Mouse (Mus musculus) neural tube, embryonic 11.5 days (tissue): Measurements from ENCODE around the gene Rora. TPM values are rescaled to one million over a fixed set of nuclear protein-coding genes. Genes with fewer than 3 reads are reported as not detected.
"Not testable (repeated sequence)": the region's sequence is repeated elsewhere in the genome, so short reads cannot be mapped to it uniquely, and the experiment has no call there.

ENCODE experiments used
- ATAC-seq: fragments of 200-750 bp; cut with Nextera tagmentation; 2 replicates; pipeline ENCODE4 v1.8.0; 2017; ENCODE audit warnings: moderate number of reproducible peaks, mild to moderate bottlenecking, moderate TSS enrichment, moderate library complexity; ENCODE audit not compliant: insufficient read depth, low FRiP score, low TSS enrichment
- DNase-seq: peaks from one replicate; pipeline ENCODE4 v3.0.0-alpha.2; 2015; ENCODE audit warnings: low spot score
- H3K27ac ChIP-seq: fragments of 300-500 bp; sonication (generic); 2 replicates; pipeline ENCODE4 v1.5.1; 2014; ENCODE audit warnings: low read depth, mild to moderate bottlenecking, low read length
- H3K27me3 ChIP-seq: fragments of 300-500 bp; sonication (generic); 2 replicates; pipeline ENCODE4 v1.6.1; 2014; ENCODE audit warnings: mild to moderate bottlenecking, low read length, mixed read lengths; ENCODE audit not compliant: control insufficient read depth, insufficient read depth
- H3K36me3 ChIP-seq: fragments of 300-500 bp; sonication (generic); 2 replicates; pipeline ENCODE4 v1.6.1; 2014; ENCODE audit warnings: mild to moderate bottlenecking, low read length, moderate library complexity, mixed read lengths; ENCODE audit not compliant: control insufficient read depth, insufficient read depth
- H3K4me1 ChIP-seq: fragments of 300-500 bp; sonication (generic); 2 replicates; pipeline ENCODE4 v1.6.1; 2014; ENCODE audit warnings: low read length, mixed read lengths; ENCODE audit not compliant: control insufficient read depth, insufficient read depth
- H3K4me2 ChIP-seq: fragments of 300-500 bp; sonication (generic); 2 replicates; pipeline ENCODE4 v1.6.1; 2014; ENCODE audit warnings: low read depth, mild to moderate bottlenecking, moderate library complexity
- H3K4me3 ChIP-seq: fragments of 300-500 bp; sonication (generic); 2 replicates; pipeline ENCODE4 v1.5.1; 2014; ENCODE audit warnings: low read depth, low read length
- H3K9ac ChIP-seq: fragments of 300-500 bp; sonication (generic); 2 replicates; pipeline ENCODE4 v1.6.1; 2014; ENCODE audit warnings: mild to moderate bottlenecking, low read length
- H3K9me3 ChIP-seq: fragments of 300-500 bp; sonication (generic); 2 replicates; pipeline ENCODE4 v1.6.1; 2016; ENCODE audit warnings: low read length; ENCODE audit not compliant: control insufficient read depth
- WGBS: fragments of 180-500 bp; shearing (Covaris S2); extraction: QIAGEN DNeasy Blood & Tissue Kit; methylation state at CpG from one replicate; pipeline ENCODE4 v1.1.7; 2014; 5-methylcytosine and 5-hydroxymethylcytosine counted together
- polyA plus RNA-seq: library from polyadenylated mRNA; unstranded; fragments of >200 nt; fragmentation: Nextera tagmentation; extraction: Ambion mirVana; gene quantifications from 2 replicates; pipeline ENCODE4 v1.2.1, GENCODE M21; 2014

Rora gene
- polyA plus RNA-seq, 1 experiment from 2014 or later: 3.2 TPM

DNA sequence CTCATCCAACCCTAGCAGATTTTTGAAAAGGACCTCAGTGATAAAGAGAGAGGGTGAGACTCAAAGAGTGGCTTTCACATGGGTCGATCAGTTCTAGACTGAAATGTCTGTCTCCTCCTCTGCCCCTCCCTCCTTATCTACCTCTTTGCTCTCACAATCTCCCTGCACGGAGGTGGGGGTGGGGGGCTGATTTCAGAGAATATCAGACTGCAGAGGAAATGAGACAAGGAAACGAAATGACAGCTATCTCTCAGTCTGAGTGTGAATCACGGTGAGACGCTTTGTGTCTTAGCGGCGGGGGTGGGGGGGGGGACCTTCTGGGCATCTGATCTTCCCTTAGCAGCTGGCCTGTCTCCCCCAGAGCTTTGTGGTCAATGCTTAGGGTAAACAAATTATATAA is 419.7 kb downstream of the Rora start:
- H3K36me3 ChIP-seq: no peaks in the 10 kb centered on the region
- H3K9me3 ChIP-seq: no peaks in the 10 kb centered on the region
- no peak overlapping the region for H3K4me3 ChIP-seq
- H3K9ac ChIP-seq: no peak overlapping the region
- H3K4me1 ChIP-seq: no peaks in the 10 kb centered on the region
- H3K4me2 ChIP-seq: no peak overlapping the region
- ATAC-seq: no peak
- H3K27me3 ChIP-seq: no peaks in the 10 kb centered on the region
- 83% methylated on average over 7 of the region's 7 CpGs for WGBS
- no peak for DNase-seq
- no peak overlapping the region for H3K27ac ChIP-seq

GRCm38 (mm10) chr9:69084086-69084719 is 430.6 kb downstream of the Rora start:
- ATAC-seq: no peak
- no peak overlapping the region for H3K9ac ChIP-seq

DNA sequence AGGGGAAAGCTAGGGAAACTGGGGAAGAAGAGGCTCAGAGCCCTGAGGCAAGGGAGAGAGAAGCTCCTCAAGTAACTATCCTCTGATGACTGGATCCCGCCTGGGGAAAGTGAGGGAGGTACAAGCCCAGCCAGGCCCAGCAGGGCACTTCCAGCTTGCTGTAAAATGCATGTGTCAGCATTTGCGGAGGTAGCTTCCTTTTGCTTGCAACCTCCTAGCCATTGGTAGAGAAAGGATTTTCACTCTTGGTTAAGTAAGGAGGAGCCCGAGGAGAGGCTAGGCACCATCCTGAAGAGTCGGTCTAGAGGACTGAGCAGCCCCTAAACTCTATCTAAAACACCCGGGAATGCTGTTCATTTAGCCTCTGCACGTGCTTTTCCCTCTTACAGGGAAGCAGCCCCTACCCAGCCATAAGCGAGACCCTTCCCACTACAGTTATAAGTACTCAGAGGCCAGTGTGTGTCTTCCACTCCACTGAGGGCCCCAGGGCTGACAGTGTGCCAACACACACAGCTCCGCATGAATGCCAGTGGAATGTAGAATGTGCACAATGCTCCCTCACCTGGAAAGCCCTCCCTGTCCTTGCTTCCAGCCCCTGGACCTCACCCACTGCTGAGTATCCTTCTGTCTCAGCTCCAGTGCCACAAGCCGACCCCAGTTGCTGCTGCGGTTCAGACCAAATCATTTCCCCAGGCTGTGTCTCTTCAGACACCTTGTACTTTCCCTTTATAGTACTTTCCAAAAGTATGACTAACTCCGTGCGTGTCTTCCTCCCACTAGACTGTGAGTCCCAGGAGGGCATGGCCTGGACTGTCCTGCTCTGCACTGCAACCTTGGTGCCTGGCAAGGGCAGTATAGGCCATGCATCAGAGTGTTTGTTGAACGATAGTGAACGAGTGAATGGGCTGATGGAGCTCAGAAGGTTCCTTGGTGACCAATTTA is 431.4 kb downstream of the Rora start:
- H3K4me3 ChIP-seq: no peak overlapping the region
- H3K9me3 ChIP-seq: no peaks in the 10 kb centered on the region
- peaks cover 9% of the 10 kb centered on the region; the same call in 1 of the 2 replicates for H3K27me3 ChIP-seq
- no peak overlapping the region for H3K9ac ChIP-seq
- peaks cover 10% of the 10 kb centered on the region for H3K4me1 ChIP-seq
- DNase-seq: no peak
- H3K4me2 ChIP-seq: no peak overlapping the region
- H3K36me3 ChIP-seq: no peaks in the 10 kb centered on the region
- H3K27ac ChIP-seq: no peak overlapping the region
- no peak for ATAC-seq
- WGBS: 65% methylated on average over 14 of the region's 14 CpGs

More at GRCm38 (mm10) chr9:69084086-69084719, 430.6 kb downstream of the Rora start:
- peaks cover 10% of the 10 kb centered on the region for H3K4me1 ChIP-seq
- no peak for DNase-seq
- no peak overlapping the region for H3K4me3 ChIP-seq
- 35% methylated on average over 3 of the region's 3 CpGs for WGBS
- H3K4me2 ChIP-seq: no peak overlapping the region
- no peak overlapping the region for H3K27ac ChIP-seq
- H3K36me3 ChIP-seq: no peaks in the 10 kb centered on the region
- H3K9me3 ChIP-seq: no peaks in the 10 kb centered on the region
- H3K27me3 ChIP-seq: peaks cover 9% of the 10 kb centered on the region; the same call in 1 of the 2 replicates

- Histone ChIP-seq H3K4me2 (no peak overlapping the region), H3K4me3 (no peak overlapping the region), H3K27me3 (peaks cover 9% of the 10 kb centered on the region; the same call in 1 of the 2 replicates), H3K4me1 (peaks cover 10% of the 10 kb centered on the region), H3K27ac (no peak overlapping the region), H3K36me3 (no peaks in the 10 kb centered on the region), H3K9ac (no peak overlapping the region), H3K9me3 (no peaks in the 10 kb centered on the region)
- ATAC-seq: no peak
- no peak for DNase-seq
- WGBS: 90% methylated on average over 4 of the region's 4 CpGs
Observed at GRCm38 (mm10) chr9:69086844-69087243, 433.3 kb downstream of the Rora start.

- no peak for DNase-seq
- Histone ChIP-seq H3K36me3 (no peaks in the 10 kb centered on the region), H3K9ac (no peak overlapping the region), H3K27me3 (peaks cover 9% of the 10 kb centered on the region; the same call in 1 of the 2 replicates), H3K4me1 (peaks cover 10% of the 10 kb centered on the region), H3K9me3 (no peaks in the 10 kb centered on the region), H3K27ac (no peak overlapping the region), H3K4me2 (no peak overlapping the region), H3K4me3 (no peak overlapping the region)
- 88% methylated on average over 1 of the region's 1 CpGs for WGBS
- no peak for ATAC-seq
Observed at GRCm38 (mm10) chr9:69087325-69087724, 433.7 kb downstream of the Rora start.

- Histone ChIP-seq H3K27me3 (peaks cover 5% of the 10 kb centered on the region; the same call in 1 of the 2 replicates), H3K4me3 (no peak overlapping the region), H3K4me1 (no peaks in the 10 kb centered on the region), H3K4me2 (no peak overlapping the region), H3K36me3 (no peaks in the 10 kb centered on the region), H3K9me3 (no peaks in the 10 kb centered on the region), H3K27ac (no peak overlapping the region), H3K9ac (no peak overlapping the region)
- WGBS: 73% methylated on average over 5 of the region's 5 CpGs
- no peak for ATAC-seq
- DNase-seq: no peak
Observed at GRCm38 (mm10) chr9:69090749-69091270, 437.2 kb downstream of the Rora start.

GRCm38 (mm10) chr9:69092119-69093013 is 438.8 kb downstream of the Rora start:
- no peak overlapping the region for H3K4me3 ChIP-seq
- WGBS: 68% methylated on average over 15 of the region's 15 CpGs
- H3K9ac ChIP-seq: no peak overlapping the region
- ATAC-seq (no peak), DNase-seq (no peak)
- H3K27me3 ChIP-seq: no peaks in the 10 kb centered on the region
- no peak overlapping the region for H3K4me2 ChIP-seq
- no peak overlapping the region for H3K27ac ChIP-seq
- H3K9me3 ChIP-seq: no peaks in the 10 kb centered on the region
- H3K36me3 ChIP-seq: no peaks in the 10 kb centered on the region
- no peaks in the 10 kb centered on the region for H3K4me1 ChIP-seq

DNA sequence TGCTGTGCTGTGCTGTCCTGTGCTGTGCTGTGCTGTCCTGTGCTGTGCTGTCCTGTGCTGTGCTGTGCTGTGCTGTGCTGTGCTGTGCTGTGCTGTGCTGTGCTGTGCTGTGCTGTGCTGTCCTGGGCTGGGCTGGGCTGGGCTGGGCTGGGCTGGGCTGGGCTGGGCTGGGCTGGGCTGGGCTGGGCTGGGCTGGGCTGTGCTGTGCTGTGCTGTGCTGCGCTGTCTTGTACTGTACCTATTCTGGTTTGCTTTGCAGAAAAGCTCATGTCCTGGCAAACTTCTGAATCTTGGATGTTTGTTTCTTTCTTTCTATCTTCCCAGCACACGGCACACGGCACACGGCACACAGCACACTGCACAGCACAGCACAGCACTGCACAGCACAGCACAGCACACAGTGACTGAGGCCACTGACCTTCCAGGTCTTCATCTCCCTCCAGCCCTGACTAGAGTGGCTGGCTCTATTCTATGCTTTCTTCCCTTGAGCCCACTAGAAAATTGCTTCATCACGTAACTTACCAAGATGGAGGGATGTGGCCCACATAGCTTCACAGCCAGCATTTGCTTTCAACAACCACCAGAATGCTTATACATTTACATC is 446.7 kb downstream of the Rora start:
- 94% methylated on average over 5 of the region's 5 CpGs for WGBS
- H3K27me3 ChIP-seq, H3K4me1 ChIP-seq, H3K36me3 ChIP-seq, H3K4me3 ChIP-seq, DNase-seq, H3K9ac ChIP-seq, H3K27ac ChIP-seq, H3K4me2 ChIP-seq, ATAC-seq, H3K9me3 ChIP-seq: not testable (repeated sequence)
